Mouse (Mus musculus) retina, embryonic 14.5 days (tissue): ENCODE measurements at regions not wholly inside any gene's neighbourhood (a gene's known extent, or its start where the extent isn't known, plus 50 kb on each side); places are given as distances from the start of the nearest gene placed in this dataset.

Experiments used
- DNase-seq: peaks from one replicate; pipeline ENCODE4 v3.0.0-alpha.2; 2015; ENCODE audit warnings: low spot score

- no peak for DNase-seq
Measured at GRCm38 (mm10) chr1:189473071-189473470, 71.0 kb upstream of the Kcnk2 start.

GRCm38 (mm10) chr1:189458421-189458820, 56.3 kb upstream of the Kcnk2 start:
- DNase-seq = peak; percentile 58
